Mouse (Mus musculus) CH12F3 (cell line): Measurements from ENCODE around the gene Tfe3.
"Not testable (repeated sequence)": the region's sequence is repeated elsewhere in the genome, so short reads cannot be mapped to it uniquely, and the experiment has no call there.

ENCODE experiments used
- in situ Hi-C: fragments of 300-500 bp; cut with MboI; formaldehyde crosslinking; loops from 2 replicates; pipeline ENCODE4 v1.14.3; 2020; ENCODE audit warnings: low sequenced_read_pairs

Gene Tfe3

GRCm38 (mm10) chrX:7802157-7802556 is 39.8 kb downstream of the Tfe3 start:
- in situ Hi-C loops, result not testable (repeated sequence)

DNA sequence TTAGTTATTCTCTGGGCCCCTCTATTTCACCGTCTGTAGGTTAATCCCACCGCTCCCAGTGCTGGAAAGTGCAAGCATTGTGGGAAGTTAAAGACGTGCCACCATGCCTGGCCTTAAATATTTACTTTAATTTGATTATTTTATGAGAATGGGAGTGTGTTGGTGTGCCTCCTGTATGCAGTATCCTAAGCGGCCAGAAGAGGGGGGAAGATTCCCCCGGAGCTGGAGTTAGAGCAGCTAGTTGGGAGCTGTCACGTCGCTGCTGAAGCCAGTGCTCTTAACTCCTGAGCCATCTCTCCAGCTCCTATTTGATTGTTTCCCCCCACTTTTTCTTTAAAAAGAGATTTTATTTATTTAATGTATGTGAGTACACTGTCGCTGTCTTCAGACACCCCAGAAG is 52.7 kb downstream of the Tfe3 start:
- in situ Hi-C loops, result not testable (repeated sequence)

DNA sequence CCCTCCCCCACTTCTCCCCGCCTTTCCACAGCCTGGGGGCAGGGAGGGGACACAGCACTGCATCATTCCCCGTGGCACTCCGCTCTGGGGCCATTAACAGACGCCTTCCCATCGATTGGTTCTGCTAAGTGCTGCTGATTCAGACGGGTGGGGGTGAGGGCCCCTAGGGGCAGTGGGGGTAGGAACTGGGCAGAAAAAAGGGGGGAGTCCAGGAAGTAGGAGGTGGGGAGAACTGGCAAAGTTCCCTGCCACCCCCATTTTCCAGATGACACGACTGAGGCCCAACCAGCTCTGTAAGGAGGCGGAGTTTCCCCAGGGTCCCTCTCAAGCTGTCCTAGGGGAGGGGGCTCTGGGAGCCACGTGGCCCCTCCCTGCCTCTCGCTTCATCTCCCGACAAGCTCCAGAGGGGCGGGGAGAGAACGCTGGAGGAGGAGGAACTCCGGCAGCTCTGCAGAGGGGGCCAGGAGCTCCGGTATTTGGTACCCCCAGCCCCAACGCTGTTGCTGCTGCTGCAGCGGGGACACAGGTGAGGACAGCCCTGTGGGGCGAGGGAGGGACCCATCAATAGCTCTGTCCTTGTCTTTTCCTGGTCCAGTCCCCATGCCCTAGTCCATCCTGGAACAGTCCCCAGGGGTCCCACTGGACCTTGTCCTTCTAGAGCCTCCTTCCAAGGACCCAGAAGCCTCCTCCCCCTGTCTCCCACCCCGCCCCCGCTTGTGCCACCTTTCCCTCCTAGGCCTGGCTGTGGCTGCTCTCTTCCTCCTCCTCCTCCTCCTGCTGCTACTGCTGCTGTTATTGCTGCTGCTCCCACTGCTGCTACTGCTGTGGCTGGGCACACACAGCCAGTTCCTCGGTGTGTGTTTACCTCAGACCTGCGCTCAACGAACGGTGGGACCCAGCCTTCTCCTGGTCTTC is 59.8 kb downstream of the Tfe3 start, which contains the start of gene Kcnd1:
Gene Kcnd1, plus strand, starts transcription at position 425 of the 915 bp plus-strand sequence.
- in situ Hi-C loops, result no loop called here
